Mouse (Mus musculus): ENCODE measurements around the gene Hspb3. TPM values are rescaled to one million over a fixed set of nuclear protein-coding genes. Genes with fewer than 3 reads are reported as not detected.

Hspb3 gene
- total RNA-seq, 2 experiments from 2014 or later: 45.0 to 51.6 TPM

- Histone ChIP-seq H3K27ac (no peak overlapping the region), H3K4me3 (no peak overlapping the region)
- DNase-seq: peak; percentile 64
- intact Hi-C loops (cut with DNase I): loop anchor here (1.0 to 5.0 kb wide), 3 partner anchors 30 to 402 kb away; no protein-coding TSS in a partner anchor
- peak; percentile 79 for TF ChIP-seq CTCF (IDR thresholded peaks at IDR 0.05)
These were observed 6.1 kb upstream of the Hspb3 start for GRCm38 (mm10) chr13:113669459-113670077.

GRCm38 (mm10) chr13:113663883-113664282 is 407 bp upstream of the Hspb3 start:
- intact Hi-C loops (cut with DNase I): no loop called here
- peak overlapping the region; percentile 76 for H3K4me3 ChIP-seq

GRCm38 (mm10) chr13:113661826-113662271 is 1.6 kb downstream of the Hspb3 start:
- peak overlapping the region; percentile 76 for H3K4me3 ChIP-seq
- intact Hi-C loops (cut with DNase I): no loop called here
- TF ChIP-seq CTCF (IDR thresholded peaks at IDR 0.05): no peak
- peak; percentile 77 for DNase-seq
- H3K27ac ChIP-seq: peak overlapping the region; percentile 91

More at GRCm38 (mm10) chr13:113663883-113664282, 407 bp upstream of the Hspb3 start:
- DNase-seq: peak; percentile 34
- no peak for TF ChIP-seq CTCF (IDR thresholded peaks at IDR 0.05)
- peak overlapping the region; percentile 91 for H3K27ac ChIP-seq

DNA sequence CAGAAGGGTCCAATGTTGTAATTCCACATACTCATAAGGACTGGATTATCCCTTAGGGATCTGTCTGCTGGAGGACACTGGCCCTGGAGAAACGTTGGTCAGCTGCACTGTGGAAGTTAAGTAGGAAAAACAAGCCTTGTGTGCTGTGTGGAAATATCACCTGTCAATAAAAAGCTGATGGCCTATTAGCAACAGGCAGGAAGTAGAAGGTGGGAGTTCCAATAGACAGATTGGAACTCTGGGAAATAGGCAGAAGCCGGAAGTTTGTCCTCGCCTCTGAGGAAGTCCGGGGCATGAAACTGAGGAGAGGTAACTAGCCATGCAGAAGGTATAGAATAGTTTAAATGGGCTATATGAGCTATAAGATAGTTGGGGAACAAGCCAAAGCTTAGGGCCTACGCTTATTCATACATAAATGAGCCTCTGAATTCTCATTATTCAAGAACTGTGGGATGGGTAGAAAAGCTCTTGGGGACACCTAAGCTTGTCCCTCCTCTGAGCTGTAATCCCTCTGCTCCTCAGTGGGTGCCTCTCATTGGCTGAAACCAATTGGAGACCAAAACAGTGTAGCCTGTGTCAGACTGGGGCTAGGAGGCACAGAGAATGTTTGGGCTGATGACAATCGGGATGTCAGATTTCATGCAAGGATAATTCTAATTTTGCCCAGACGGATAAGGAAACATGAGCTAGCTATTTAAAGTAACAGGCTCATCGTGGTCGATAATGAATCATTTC is 2.7 kb downstream of the Hspb3 start:
- H3K27ac ChIP-seq: peak overlapping the region; percentile 91
- no peak for TF ChIP-seq CTCF (IDR thresholded peaks at IDR 0.05)
- peak overlapping the region; percentile 76 for H3K4me3 ChIP-seq
- intact Hi-C loops (cut with DNase I): no loop called here
- peak; percentile 51 for DNase-seq

DNA sequence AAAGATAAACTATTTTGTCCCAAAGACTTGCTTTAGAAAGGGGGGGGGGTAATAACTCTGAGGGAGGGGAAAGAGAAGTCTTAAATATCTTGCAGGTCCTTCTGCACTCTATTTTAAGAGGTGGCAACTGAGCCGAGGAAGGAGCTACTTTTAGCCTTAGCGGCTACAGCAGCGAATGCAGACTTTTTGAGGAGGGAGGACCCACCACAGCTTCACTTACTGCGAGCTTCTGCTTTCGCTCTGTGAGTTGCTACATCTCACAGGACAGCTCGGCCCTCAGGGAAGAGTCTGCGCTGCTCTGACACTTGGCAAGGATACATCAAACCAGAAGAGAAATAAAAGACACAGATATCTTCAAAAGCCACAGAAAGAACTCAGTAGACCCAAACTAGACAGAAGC is 6.3 kb downstream of the Hspb3 start:
- intact Hi-C loops (cut with DNase I): no loop called here
- Histone ChIP-seq H3K27ac (peak overlapping the region; percentile 91), H3K4me3 (peak overlapping the region; percentile 70)
- peak; percentile 54 for DNase-seq
- TF ChIP-seq CTCF (IDR thresholded peaks at IDR 0.05): no peak

- DNase-seq: peak; percentile 52
- intact Hi-C loops (cut with DNase I): no loop called here
- Histone ChIP-seq H3K27ac (peak overlapping the region; percentile 91), H3K4me3 (peak overlapping the region; percentile 70)
- no peak for TF ChIP-seq CTCF (IDR thresholded peaks at IDR 0.05)
These were observed 6.8 kb downstream of the Hspb3 start for GRCm38 (mm10) chr13:113656639-113657038.

GRCm38 (mm10) chr13:113655511-113655910 is 8.0 kb downstream of the Hspb3 start:
- DNase-seq: no peak
- no peak for TF ChIP-seq CTCF (IDR thresholded peaks at IDR 0.05)
- peak overlapping the region; percentile 91 for H3K27ac ChIP-seq
- H3K4me3 ChIP-seq: no peak overlapping the region
- intact Hi-C loops (cut with DNase I): no loop called here

- TF ChIP-seq CTCF (IDR thresholded peaks at IDR 0.05): peak; percentile 67
- Histone ChIP-seq H3K27ac (no peak overlapping the region), H3K4me3 (peak overlapping the region; percentile 34; the same call in 1 of the 2 replicates)
- DNase-seq: peak; percentile 50
- intact Hi-C loops (cut with DNase I): no loop called here
These were observed 22.4 kb downstream of the Hspb3 start for GRCm38 (mm10) chr13:113640944-113641597.

GRCm38 (mm10) chr13:113638914-113639313 is 24.6 kb downstream of the Hspb3 start:
- no peak for DNase-seq
- intact Hi-C loops (cut with DNase I): loop anchor here (1.0 kb wide), 1 partner anchor 30 kb away; no protein-coding TSS in a partner anchor
- H3K27ac ChIP-seq: no peak overlapping the region
- TF ChIP-seq CTCF (IDR thresholded peaks at IDR 0.05): peak; percentile 81
- no peak overlapping the region for H3K4me3 ChIP-seq

DNA sequence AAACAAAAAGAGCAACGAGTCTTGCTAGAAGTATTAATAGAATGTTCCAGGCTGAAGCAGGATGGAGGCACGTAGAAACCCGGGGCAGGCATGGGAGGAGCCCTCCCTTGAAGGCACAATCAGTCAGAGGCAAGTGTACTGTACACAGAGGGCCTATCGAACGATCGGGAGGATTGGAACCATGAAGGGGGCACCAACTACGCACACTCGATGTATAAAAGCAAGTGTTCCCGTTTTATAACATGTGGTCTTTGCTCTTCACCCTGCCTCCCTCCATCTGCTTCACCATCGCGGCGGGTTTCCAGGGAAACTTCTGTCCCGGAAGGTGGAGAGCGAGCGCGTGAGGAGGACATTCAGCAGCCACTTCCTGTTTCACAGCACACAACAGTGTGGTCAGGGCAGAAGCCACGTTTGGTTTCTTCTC is 27.7 kb downstream of the Hspb3 start:
- DNase-seq: no peak
- no peak overlapping the region for H3K4me3 ChIP-seq
- H3K27ac ChIP-seq: no peak overlapping the region
- no peak for TF ChIP-seq CTCF (IDR thresholded peaks at IDR 0.05)
- intact Hi-C loops (cut with DNase I): no loop called here

DNA sequence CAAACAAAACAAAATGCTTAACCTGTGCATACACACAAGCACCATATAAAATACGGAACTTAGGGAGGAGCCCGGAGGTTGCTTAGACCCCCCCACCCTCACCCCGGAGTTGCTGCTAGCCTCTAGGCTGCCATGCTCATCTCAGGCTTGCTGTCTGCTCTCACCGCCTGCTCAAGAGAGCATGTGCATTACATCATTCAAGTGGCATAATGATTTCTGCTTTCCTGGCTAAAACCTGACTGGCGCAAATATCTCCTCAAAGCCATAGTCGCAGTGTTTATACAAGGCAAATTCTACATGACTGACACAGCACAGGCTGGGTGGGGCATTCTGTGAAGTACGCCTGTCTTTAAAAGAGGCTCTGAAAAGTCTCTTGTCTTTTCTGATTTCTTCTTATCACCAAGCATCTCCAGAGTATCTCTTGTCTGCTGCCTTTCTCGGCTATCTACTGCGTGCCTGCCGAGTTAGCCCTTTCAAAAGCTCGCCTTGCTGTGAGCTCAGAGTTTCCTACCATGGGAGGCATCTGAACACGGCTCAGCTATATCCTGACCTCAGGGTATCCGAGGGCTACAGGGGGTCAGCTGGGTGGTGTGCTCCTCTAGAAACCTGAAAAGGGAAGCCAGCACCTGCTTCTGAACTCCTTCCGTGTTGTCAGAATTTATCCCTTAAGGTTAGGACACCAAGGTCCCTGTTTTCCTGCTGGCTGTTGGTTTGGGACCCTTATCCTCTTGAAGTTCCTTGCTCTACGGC is 28.6 kb downstream of the Hspb3 start:
- Histone ChIP-seq H3K27ac (no peak overlapping the region), H3K4me3 (no peak overlapping the region)
- DNase-seq: no peak
- TF ChIP-seq CTCF (IDR thresholded peaks at IDR 0.05): no peak
- intact Hi-C loops (cut with DNase I): no loop called here

- Histone ChIP-seq H3K4me3 (no peak overlapping the region), H3K27ac (no peak overlapping the region)
- intact Hi-C loops (cut with DNase I): no loop called here
- no peak for DNase-seq
- TF ChIP-seq CTCF (IDR thresholded peaks at IDR 0.05): no peak
These were observed 31.0 kb downstream of the Hspb3 start for GRCm38 (mm10) chr13:113632506-113632905.
